Mouse (Mus musculus): ENCODE results near the gene Mfsd12.

Mfsd12 gene

DNA sequence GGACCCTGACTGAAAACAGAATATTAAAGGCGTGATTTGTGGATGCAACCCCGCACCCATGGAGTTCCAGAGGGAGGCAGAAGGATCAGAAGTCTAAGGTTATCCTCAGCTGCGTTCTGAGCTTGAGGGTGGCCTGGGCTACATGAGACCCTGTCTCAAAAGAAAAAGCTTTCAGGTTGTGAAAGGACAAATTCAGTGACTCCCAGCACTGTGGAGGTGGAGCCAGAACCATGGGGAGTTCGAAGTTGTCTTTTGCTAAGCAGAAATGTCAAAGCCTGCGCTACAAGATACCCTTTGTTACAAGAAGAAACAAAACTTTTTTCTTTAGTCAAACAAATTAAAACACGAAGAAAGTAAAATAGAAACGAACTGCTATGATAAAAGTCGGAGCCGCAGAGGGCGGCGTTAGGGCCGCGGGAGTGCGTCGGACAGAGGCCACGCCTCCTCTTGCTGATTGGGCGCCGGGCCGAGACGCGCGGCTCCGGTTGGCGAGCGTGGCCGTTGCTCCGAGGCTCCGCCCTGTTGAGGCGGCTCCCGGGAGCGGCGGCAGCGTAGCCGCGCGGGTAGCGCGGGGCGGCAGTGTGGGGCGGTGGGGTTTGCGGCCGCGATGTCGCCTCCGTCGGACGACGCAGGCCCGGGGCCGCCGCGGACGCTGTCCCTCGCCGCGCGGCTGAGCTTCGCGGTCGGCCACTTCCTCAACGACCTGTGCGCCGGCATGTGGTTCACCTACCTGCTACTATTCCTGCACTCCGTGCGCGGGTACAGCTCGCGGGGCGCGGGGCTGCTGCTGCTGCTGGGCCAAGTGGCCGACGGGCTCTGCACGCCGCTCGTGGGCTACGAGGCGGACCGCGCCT, at the start of gene Mfsd12:
Gene Mfsd12, plus strand, starts transcription at position 501 of the 854 bp plus-strand sequence.
- DNase-seq (ENCODE audit: low spot score in 2 of 2): peak; percentile 88 to 90

DNA sequence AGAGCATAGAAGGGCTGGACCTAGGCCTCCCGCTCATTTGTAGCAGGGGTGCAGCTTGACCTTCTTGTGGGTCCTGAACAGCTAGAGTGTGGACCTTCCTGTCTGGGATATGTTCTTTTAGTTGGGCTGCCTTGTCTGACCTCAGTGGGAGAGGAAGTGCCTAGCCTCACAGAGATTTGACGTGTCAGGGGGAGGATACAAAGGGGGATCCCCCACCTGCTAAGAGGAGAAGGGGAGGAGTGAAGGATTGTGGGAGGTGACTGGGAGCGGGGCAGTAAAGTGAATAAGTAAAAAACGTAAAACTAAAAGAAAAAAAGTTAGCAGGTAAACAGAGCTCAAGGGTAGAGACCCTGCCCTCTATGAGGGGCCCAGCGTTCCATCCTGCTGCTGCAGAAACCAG, 47.7 kb upstream of the Mfsd12 start:
- no peak for DNase-seq (ENCODE audit: low spot score in 2 of 2)

DNA sequence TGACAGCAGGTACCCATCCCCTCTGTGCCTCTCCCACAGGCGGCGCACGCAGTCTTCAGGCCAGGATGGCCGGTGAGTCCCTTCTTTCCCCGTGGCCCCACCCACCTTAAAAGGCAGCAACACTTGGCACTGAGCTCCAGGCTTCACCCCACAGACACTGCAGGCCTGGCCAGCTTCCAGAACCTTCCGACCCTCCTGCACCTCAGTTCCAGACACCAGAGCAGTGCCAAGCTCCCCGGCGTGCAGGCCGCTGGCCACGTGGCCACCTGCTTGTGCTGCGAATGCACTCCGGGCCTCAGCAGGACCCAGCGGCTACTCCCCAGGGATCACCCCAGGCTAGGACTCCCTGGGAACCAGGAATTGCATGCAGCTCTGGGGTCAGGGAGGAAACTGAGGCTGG, 43.7 kb upstream of the Mfsd12 start:
- no peak for DNase-seq (ENCODE audit: low spot score in 2 of 2)

DNA sequence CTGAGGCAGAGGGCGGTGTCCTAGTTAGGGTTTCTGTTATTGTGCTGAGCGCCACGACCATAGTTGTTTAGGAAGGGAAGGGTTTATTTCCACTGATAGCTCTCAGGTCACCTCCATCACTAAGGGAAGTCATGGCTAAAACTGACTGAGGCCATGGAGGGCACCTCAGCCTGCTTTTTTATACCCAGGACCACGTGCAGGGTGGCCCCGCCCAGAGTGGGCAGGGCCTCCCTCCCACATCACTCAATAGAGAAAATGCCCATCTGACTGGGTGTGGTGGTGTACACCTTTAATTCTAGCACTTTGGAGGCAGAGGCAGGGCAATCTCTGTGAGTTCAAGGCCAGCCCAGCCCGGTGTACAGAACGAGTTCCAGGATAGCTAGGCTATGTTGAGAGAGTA, 43.1 kb upstream of the Mfsd12 start:
- no peak for DNase-seq (ENCODE audit: low spot score in 2 of 2)

DNA sequence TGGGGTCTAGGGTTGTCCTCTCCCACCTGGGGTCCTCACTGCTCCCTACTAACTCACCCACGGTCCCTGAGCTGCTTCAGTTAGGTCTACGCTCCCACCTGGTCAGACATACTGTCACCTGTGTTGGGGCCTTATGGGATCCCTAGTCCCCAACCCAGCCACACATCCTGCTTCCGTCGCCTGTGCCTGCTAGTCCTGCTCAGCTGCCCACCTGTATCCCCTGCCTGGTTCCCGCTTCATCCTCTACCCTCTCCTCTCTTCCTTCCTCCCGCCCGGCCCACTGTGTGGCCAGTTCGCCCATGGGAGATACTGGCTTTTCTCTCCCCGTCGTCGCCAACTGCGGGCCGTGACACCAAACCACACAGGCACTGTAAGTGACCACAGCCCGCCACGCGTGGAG, 41.7 kb upstream of the Mfsd12 start:
- DNase-seq (ENCODE audit: low spot score in 2 of 2): no peak

DNA sequence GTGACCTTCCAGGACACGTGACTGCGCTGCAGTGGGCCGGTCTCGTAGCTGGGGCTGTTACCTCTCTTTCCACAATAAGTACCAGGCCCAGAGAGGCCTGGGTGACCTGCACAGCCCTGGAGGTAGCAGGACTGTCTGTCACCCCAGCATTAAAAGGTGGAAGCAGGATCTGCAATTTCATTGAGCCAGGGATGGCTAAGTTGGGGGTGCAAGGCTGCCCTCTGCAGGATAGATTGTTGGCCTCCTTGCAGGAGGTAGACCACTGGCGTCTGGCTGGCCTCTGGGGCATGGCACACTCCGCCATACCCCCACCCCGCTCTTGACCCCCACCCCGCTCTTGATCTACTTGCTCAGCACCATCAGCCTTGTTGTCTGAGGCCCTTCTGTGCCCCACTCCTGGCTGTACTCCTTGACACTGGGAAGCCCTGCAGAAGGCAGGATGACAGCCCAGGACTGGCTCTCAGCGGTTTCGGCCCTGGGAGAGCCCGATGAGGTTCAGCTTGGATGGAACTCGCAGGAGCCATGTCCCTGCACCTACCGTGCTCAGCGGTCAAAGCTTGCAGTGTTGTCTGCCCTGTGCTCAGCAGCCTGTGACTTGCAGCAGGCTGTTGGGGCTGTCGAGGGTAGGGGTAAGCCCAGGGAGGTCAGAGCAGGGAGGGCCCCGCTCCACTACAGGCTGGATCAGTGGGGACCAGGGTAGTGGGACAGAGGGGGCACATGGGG, 40.8 kb upstream of the Mfsd12 start:
- DNase-seq (ENCODE audit: low spot score in 2 of 2): no peak

DNA sequence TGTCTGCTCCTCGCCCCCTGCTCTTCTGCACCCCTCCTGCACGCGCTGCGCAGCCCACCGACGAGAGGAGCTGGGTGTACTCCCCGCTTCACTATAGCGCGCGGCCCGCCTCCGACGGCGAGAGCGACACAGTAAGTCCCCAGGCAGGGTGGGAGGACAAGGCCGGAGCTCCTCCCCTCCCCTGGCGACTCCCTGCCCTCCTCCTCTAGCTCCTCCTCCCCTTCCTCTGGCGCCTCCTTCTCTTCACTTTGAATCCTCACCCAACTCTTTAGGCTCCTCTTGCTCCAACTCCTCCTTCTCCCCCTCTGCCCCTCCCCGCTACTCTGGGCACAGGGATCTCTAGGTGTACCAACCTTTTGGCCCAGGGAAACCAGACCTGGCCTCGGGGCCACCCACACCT, 40.0 kb upstream of the Mfsd12 start:
- peak in 1 of 2 experiments; percentile 62 for DNase-seq (ENCODE audit: low spot score in 2 of 2)

DNA sequence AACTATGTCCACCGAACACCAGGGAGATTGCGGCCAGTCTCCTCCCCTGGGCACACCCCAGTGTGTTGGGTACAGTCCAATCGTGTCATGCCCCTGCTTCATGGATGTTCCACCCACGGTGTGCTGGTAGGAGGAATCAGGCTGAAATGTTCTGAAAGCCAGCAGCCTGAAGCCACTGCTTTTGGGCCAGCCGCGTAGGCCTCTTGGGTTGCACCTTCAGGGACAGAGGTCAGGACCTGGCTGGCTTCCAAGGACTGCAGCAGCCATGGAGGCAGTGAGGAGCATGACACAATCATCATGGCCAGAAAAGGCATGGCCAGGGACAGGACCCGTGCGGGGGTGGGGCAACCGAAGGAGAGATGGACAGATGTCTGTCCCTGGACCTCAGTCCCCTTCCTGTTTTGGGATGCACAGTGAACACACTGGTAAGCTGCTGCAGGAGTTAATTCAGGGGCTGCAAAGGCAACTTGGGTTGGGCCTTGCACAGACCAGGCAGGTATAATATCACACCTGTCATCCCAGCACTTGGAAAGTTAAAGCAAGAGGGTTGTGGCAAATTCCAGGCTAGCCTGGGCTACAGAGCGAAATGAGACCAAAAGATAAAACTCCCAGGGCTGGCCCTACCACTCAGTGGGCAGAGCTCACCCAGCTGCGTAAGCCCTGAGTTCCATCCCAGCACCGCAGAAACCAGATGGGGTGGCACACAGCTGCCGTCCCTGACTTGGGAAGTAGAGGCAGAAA, 38.5 kb upstream of the Mfsd12 start:
- DNase-seq (ENCODE audit: low spot score in 2 of 2): no peak

DNA sequence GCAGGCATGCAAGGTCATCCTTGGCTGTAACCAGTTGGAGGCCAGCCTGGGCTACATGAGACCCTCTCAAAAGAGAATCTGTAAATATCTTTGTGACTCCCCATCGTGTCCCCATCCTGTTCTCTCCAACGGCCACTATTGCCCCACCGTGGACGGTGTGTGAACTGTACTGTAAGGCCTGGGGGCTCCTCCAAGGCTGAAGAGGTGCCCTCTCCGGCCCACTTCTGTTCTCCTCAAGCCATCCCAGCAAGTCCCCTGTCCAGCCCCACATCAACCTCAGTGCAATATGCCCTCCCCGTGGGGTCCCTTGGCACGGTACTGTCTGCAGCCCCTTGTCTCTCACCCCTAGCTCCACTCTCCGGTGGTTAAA, 38.0 kb upstream of the Mfsd12 start:
- DNase-seq (ENCODE audit: low spot score in 2 of 2): no peak

DNA sequence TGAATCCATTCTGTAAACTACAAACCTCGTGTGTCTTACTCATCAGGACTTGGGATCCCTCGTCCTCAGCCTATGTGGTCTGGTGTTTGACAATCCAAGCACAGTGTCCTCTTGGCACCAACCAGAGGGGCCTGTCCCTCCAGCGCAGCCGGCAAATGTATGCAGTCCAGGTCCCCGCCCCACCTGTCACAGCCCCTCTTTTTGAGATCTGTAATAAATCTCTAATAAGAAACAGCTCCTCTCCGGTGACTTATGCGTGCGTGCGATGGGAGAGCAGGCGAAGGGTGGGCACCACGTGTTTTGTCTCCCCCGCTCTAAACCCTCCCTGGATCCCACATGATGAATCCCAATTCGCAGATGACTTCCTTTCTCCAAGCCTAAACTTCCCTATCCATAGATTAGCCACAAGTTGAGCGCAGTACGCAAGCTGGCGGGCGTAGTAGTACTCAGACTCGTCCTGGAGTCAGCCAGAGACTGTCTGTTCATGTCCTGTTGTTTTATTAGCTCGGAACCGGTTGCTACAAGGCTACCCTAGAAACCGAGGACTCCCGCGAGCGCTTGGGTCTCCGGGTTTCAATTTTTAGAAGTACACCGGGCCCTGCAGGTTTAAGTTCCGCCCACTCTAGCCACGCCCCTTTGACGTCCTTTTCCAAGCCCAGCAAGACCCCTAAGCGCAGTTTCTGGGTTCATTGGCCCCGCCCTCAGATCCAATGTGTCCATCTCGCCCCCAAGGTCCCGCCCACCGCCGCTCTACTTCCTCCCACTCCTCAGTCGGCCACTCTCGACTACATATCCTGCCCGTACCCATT, 37.3 kb upstream of the Mfsd12 start:
- peak in 1 of 2 experiments; percentile 94 for DNase-seq (ENCODE audit: low spot score in 2 of 2)

DNA sequence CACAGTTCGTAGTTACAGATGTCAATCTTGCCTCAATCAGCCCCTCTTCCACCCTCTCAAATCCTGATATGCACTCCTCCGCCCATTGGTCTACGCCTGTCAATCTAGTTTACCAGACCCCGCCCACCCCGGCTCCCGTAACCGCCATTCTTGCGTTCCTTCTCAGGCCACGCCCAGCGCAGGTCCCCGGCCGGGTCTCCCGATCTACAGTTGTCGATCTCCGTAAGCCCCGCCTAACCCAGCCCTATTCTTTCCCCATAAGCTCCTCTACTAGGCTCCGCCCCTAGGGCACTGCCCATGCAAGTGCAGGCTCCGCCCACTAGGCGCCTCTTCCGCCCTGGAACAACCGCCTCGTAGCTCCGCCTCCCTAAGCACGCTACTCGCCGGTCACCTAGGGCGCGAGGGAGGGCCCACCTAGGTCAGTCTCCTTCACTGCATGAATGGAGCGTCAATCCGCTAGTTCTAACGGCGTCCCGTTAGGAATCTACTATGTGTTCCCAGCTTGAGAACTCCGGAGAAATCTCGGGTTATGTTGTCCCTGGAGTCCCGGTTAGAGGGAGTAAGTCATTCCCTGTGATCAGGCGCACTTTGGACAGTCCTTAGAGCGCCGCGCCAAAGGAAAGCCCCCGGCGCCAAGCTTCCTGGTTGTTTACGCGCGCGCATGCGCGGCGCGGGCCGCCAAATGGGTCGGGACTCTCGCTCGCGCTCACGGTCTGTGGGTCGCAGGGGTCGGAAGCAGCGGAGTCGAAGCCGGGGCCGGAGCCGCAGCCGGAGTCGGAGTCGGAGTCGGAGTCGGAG, 36.5 kb upstream of the Mfsd12 start, which contains the start of gene Cactin:
Gene Cactin, plus strand, starts transcription at position 554 of the 798 bp plus-strand sequence.
- DNase-seq (ENCODE audit: low spot score in 2 of 2): peak; percentile 99

DNA sequence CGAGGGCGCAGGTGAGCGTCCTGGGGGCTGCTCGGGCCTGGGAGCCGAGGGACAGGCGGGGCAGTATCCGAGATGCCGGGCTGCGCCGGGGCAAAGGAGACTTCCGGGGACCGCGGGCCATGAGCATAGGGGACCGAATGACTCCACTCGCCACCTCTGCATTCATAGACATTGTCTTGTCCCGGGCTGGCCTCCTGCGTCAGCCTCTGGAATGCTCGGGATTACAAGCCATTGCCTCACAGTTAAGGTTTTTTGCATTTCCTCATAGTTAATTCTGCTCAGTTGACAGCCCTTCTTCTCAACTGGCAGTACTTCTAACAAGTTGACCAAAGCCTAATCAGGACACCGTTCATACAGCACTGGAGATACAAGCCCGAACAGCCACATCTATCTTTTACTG, 35.9 kb upstream of the Mfsd12 start:
- no peak for DNase-seq (ENCODE audit: low spot score in 2 of 2)

DNA sequence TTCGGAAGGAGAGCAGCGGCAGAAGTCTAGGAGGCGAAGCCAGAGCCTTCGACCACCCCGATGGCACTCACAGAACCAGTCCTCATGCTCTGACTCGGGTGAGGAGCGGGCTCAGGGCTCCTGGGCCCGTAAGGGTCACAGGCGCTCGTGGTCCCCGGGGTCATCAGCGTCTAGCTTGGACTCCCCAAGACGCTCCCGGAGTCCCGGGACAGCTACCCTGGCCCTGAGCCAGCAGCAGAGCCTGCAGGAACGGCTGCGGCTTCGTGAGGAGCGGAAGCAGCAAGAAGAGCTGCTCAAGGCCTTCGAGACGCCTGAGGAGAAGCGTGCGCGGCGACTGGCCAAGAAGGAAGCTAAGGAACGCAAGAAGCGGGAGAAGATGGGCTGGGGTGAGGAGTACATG, 34.8 kb upstream of the Mfsd12 start:
- no peak for DNase-seq (ENCODE audit: low spot score in 2 of 2)

DNA sequence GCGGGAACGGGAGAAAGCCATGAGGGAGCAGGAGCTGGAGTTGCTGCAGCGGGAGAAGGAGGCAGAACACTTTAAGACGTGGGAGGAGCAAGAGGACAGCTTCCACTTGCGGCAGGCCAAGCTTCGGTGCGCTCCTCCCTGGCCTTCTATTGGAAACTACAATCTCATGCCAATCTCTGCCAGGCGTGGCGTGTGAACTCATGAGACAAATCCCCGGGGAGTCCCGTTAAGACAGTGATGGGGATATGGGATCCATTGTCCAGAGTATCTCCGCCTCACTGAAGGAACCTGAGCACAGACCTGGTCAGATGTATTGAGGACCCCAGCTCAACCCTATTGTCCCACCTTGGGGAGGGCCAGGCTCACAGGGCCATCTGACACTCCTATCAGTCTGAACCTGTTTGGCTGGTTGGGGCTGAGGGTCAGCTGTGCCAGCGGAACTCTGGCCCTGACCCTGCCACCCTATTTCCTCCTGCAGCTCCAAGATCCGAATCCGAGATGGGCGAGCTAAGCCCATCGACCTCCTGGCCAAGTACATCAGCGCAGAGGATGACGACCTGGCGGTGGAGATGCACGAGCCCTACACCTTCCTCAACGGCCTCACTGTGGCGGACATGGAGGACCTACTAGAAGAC, 34.0 kb upstream of the Mfsd12 start:
- no peak for DNase-seq (ENCODE audit: low spot score in 2 of 2)

DNA sequence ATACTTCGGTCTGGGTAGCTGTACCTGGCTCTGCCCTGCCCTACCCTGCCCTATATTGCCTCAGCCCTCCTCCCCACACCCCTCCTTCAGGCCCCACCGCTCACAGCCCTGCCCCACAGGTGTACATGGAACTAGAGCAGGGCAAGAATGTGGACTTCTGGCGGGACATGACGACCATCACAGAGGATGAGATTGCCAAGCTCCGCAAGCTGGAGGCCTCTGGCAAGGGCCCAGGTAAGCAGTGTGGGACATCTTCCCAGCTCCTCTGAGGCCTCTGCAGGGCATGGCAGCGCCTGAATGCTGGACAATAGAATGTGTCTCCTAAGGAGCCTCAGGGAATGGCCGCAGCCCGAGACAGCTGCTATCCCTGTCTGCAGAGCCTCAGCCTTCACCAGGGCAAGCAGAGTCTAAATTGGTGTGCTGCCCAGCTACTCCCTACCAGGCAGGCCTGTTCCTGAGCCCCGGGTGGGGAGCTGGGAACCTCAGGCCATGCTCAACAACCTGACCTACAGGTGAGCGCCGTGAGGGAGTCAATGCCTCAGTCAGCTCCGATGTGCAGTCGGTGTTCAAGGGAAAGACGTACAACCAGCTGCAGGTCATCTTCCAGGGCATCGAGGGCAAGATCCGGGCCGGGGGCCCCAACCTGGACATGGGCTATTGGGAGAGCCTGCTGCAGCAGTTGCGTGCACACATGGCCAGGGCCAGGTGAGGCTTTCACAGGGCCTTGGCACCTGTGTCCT, 33.3 kb upstream of the Mfsd12 start:
- no peak for DNase-seq (ENCODE audit: low spot score in 2 of 2)

DNA sequence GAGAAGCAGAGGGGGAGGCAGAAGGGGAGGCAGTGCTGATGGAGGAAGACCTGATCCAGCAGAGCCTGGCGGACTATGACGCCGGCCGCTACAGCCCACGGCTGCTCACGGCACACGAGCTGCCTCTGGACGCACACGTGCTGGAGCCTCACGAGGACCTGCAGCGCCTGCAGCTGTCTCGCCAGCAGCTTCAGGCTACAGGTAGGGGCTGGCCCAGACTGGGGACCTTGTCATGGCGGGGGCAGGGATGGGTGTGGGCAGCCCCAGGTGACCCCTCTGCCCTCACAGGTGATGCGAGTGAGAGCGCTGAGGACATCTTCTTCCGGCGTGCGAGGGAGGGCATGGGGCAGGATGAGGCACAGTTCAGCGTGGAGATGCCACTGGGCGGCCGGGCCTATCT, 32.1 kb upstream of the Mfsd12 start:
- no peak for DNase-seq (ENCODE audit: low spot score in 2 of 2)

DNA sequence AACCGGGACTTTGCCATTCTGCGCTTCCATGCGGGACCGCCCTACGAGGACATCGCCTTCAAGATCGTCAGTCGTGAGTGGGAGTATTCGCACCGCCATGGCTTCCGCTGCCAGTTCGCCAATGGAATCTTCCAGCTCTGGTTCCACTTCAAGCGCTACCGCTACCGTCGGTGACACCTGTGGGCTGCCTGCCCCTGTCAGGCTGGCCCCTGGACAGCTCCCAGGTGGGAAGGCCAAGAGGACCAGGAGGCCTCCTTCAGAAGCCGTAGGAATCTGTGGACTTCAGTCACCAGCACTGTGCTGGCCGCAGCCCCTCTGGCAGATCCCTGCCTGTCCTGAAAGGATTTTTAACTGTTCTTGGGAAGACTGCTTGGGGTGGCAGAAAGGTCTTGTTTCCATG, 31.5 kb upstream of the Mfsd12 start:
- no peak for DNase-seq (ENCODE audit: low spot score in 2 of 2)

DNA sequence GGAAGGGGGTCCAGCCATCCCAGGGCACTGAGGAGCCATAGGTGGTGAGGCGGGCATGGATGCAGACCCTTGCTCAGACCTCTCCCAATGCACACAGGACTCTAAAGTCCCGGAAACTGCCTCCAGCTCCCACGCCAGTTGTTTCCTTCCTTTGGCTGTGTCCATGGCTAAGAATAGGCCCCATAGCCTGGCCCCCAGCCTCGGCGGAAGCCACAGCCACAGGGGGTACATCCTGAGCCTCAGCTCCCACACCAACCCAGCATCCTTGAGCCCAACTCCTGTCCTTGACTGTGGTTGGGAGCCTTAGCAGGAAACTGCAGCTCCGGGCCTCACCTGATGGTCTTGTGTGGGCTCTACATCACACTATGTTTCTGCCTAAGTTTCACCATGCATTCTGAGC, 30.4 kb upstream of the Mfsd12 start:
- no peak for DNase-seq (ENCODE audit: low spot score in 2 of 2)

DNA sequence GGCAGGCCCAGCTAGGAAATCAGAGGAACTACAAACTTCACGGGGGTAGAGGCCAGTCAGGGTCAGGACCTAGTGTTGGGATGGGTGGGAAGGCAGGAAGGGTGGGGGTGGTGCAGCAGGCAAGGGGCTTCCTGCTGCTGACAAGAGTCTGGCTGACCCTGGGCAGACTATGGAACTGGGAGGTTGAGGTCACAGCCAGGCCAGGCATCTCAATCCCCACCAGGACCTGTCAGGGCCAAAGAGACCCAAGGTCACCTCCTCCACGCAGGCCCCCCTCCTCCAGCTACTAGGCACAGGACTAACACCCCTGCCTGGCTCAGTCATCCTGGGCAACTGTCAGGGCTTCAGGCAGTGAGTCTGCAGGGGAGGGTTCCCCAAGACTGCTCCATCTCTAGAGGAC, 29.3 kb upstream of the Mfsd12 start:
- DNase-seq (ENCODE audit: low spot score in 2 of 2): no peak

DNA sequence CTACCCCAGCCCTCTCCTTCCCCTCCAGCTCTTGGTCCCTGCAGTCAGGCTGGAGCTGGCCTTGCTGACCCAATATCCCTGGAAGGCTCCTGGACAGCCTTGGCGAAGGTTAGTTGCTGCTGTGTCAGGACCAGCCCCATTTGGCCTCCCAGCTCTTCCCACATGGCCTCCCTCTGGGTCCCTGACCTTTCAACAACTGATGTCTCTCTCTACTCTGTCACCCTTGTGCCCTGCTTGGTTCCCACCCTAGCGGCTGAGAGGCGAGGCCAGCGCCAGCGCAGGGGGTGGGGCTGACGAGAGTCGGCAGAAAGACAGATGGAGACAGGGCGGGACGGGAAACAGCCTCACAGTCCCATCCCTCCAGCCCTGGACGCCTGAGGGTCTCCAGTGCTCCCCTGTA, 28.9 kb upstream of the Mfsd12 start, which contains the start of gene Tbxa2r:
Gene Tbxa2r, plus strand, starts transcription at position 346 of the 400 bp plus-strand sequence.
- DNase-seq (ENCODE audit: low spot score in 2 of 2): peak in 1 of 2 experiments; percentile 68
